Mouse (Mus musculus): ENCODE measurements around the gene Tmem39a. TPM values are rescaled to one million over a fixed set of nuclear protein-coding genes. Genes with fewer than 3 reads are reported as not detected.

Tmem39a gene
- total and polyA plus RNA-seq, 3 experiments: 17.3 to 148 (median 53.5) TPM

DNA sequence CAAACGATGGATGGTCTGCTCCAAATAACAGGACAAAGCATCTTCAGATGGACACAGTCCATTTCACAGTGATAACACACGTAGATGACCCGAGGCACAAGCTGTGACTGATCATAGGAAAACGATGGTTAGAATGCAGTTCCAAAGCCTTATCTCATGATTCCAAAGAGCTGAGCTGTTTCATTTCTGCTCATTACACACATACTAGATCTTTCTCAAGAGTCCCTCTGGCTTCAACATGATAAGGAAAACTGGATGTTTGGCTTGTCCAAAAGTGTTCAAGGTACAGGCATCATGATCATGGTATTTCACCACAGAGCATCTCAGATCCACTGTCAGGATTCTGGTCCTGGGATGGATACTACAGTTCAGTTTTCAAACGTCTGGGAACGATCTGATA lies 32.2 kb upstream of the Tmem39a start:
- Histone ChIP-seq H3K4me1 (ENCODE audit: insufficient read depth, low read depth, low read length) (peaks cover 7% of the 10 kb centered on the region; the same call in 1 of the 2 replicates), H3K9me3 (replicated peaks) (no peaks in the 10 kb centered on the region), H3K27me3 (ENCODE audit: insufficient read depth, low read length) (no peaks in the 10 kb centered on the region), H3K4me3 (ENCODE audit: low read depth, low read length) (no peak overlapping the region), H3K36me3 (replicated peaks) (peaks cover 59% of the 10 kb centered on the region)
- ATAC-seq (ENCODE audit: extremely low read depth, insufficient number of reproducible peaks, low FRiP score, poor library complexity, severe bottlenecking) (no peak), DNase-seq (ENCODE audit: low spot score) (no peak)
- TF ChIP-seq CTCF (IDR thresholded peaks at IDR 0.05; ENCODE audit: low read depth, low read length): no peak
- TF ChIP-seq GATA2 (IDR thresholded peaks at IDR 0.05; ENCODE audit: borderline replicate concordance, low read depth, low read length): no peak
- TF ChIP-seq TAL1 (conservative IDR thresholded peaks at IDR 0.05; ENCODE audit: low read depth, low read length): no peak
- TF ChIP-seq GATA1 (IDR thresholded peaks at IDR 0.05; ENCODE audit: borderline replicate concordance, low read length): no peak
- no peak for TF ChIP-seq POLR2AphosphoS5 (IDR thresholded peaks at IDR 0.05; ENCODE audit: insufficient replicate concordance, low read depth, low read length)

GRCm38 (mm10) chr16:38536544-38537146 lies 21.9 kb upstream of the Tmem39a start:
- Histone ChIP-seq H3K27me3 (ENCODE audit: insufficient read depth, low read length) (no peaks in the 10 kb centered on the region), H3K4me3 (ENCODE audit: low read depth, low read length) (no peak overlapping the region), H3K36me3 (replicated peaks) (peaks cover 94% of the 10 kb centered on the region), H3K4me1 (ENCODE audit: insufficient read depth, low read depth, low read length) (peaks cover 15% of the 10 kb centered on the region), H3K9me3 (replicated peaks) (no peaks in the 10 kb centered on the region)
- ATAC-seq (ENCODE audit: extremely low read depth, insufficient number of reproducible peaks, low FRiP score, poor library complexity, severe bottlenecking): peak; percentile 70; the same call in 1 of the 2 replicates
- peak; percentile 36 for DNase-seq (ENCODE audit: low spot score)
- TF ChIP-seq CTCF (IDR thresholded peaks at IDR 0.05; ENCODE audit: low read depth, low read length) (peak; percentile 85), POLR2AphosphoS5 (IDR thresholded peaks at IDR 0.05; ENCODE audit: insufficient replicate concordance, low read depth, low read length) (no peak), TAL1 (conservative IDR thresholded peaks at IDR 0.05; ENCODE audit: low read depth, low read length) (no peak), GATA2 (IDR thresholded peaks at IDR 0.05; ENCODE audit: borderline replicate concordance, low read depth, low read length) (no peak), GATA1 (IDR thresholded peaks at IDR 0.05; ENCODE audit: borderline replicate concordance, low read length) (no peak)

- DNase-seq (ENCODE audit: low spot score): no peak
- TF ChIP-seq TAL1 (conservative IDR thresholded peaks at IDR 0.05; ENCODE audit: low read depth, low read length): no peak
- no peak for TF ChIP-seq GATA1 (IDR thresholded peaks at IDR 0.05; ENCODE audit: borderline replicate concordance, low read length)
- TF ChIP-seq GATA2 (IDR thresholded peaks at IDR 0.05; ENCODE audit: borderline replicate concordance, low read depth, low read length): no peak
- no peak for TF ChIP-seq POLR2AphosphoS5 (IDR thresholded peaks at IDR 0.05; ENCODE audit: insufficient replicate concordance, low read depth, low read length)
- no peak for TF ChIP-seq CTCF (IDR thresholded peaks at IDR 0.05; ENCODE audit: low read depth, low read length)
- H3K4me3 ChIP-seq (ENCODE audit: low read depth, low read length): no peak overlapping the region
- H3K4me1 ChIP-seq (ENCODE audit: insufficient read depth, low read depth, low read length): peaks cover 15% of the 10 kb centered on the region
- peaks cover 92% of the 10 kb centered on the region for H3K36me3 ChIP-seq (replicated peaks)
- no peak for ATAC-seq (ENCODE audit: extremely low read depth, insufficient number of reproducible peaks, low FRiP score, poor library complexity, severe bottlenecking)
- H3K9me3 ChIP-seq (replicated peaks): no peaks in the 10 kb centered on the region
- H3K27me3 ChIP-seq (ENCODE audit: insufficient read depth, low read length): no peaks in the 10 kb centered on the region
Measured at GRCm38 (mm10) chr16:38538716-38539380, 19.6 kb upstream of the Tmem39a start.

- Histone ChIP-seq H3K4me1 (ENCODE audit: insufficient read depth, low read depth, low read length) (peaks cover 33% of the 10 kb centered on the region), H3K9me3 (replicated peaks) (no peaks in the 10 kb centered on the region), H3K4me3 (ENCODE audit: low read depth, low read length) (no peak overlapping the region), H3K27me3 (ENCODE audit: insufficient read depth, low read length) (peaks cover under 1% of the 10 kb centered on the region), H3K36me3 (replicated peaks) (peaks cover 53% of the 10 kb centered on the region)
- ATAC-seq (ENCODE audit: extremely low read depth, insufficient number of reproducible peaks, low FRiP score, poor library complexity, severe bottlenecking): no peak
- no peak for DNase-seq (ENCODE audit: low spot score)
- TF ChIP-seq GATA2 (IDR thresholded peaks at IDR 0.05; ENCODE audit: borderline replicate concordance, low read depth, low read length) (no peak), CTCF (IDR thresholded peaks at IDR 0.05; ENCODE audit: low read depth, low read length) (no peak), TAL1 (conservative IDR thresholded peaks at IDR 0.05; ENCODE audit: low read depth, low read length) (no peak), GATA1 (IDR thresholded peaks at IDR 0.05; ENCODE audit: borderline replicate concordance, low read length) (no peak), POLR2AphosphoS5 (IDR thresholded peaks at IDR 0.05; ENCODE audit: insufficient replicate concordance, low read depth, low read length) (no peak)
Measured at GRCm38 (mm10) chr16:38548000-38548399, 10.5 kb upstream of the Tmem39a start.

DNA sequence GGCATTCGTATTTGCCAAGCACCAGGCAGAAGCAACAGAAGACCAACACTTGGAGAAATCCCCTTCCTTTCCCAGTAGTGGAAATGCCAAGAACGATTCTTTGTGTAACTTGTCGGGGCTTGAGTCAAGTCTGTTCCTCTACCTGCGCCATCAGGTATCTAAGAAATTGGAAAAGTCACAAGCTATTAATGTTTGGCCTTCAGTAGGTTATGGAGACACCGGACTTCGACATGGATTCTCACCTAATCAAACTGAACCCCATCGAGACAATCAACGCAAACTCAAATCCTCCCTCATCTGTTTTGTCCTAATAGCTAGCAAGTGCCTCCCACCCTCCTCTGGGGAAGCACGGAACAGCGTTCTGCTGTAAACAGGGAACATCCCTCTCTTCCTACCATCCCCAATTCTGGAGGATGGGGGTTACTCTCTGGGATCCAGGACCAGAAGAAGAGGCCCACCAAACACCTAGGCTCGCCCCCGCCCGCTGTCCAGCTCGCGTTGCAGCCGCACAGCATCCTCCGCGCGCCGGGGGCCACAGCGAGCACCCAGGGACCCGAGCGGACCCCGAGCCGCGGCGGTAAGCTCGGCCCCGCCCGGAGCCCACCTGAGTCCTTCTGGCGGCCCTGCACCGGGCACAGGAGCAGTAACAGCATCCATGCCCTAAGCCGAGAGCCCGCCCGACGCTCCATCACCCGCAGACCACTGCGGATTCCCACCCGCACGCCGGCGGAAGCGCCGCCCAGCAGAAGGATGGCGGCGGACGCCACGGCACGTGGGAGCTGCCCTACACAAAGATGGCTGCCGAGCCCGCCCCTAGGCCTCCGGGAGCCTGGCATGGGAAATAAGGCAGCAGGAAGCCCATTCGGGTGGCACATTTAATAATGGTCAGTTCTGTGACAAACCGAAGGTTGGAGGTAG lies 8.8 kb upstream of the Tmem39a start, which contains the start of gene Poglut1:
Poglut1 (minus strand) TSS at position 780 of the 918 bp plus-strand sequence.
- Histone ChIP-seq H3K9me3 (replicated peaks) (no peaks in the 10 kb centered on the region), H3K4me3 (ENCODE audit: low read depth, low read length) (peak within 1 kb of the TSS; percentile 85), H3K36me3 (replicated peaks) (peaks cover 38% of the 10 kb centered on the region), H3K27me3 (ENCODE audit: insufficient read depth, low read length) (peaks cover 10% of the 10 kb centered on the region), H3K4me1 (ENCODE audit: insufficient read depth, low read depth, low read length) (peaks cover 35% of the 10 kb centered on the region)
- TF ChIP-seq GATA2 (IDR thresholded peaks at IDR 0.05; ENCODE audit: borderline replicate concordance, low read depth, low read length) (no peak), POLR2AphosphoS5 (IDR thresholded peaks at IDR 0.05; ENCODE audit: insufficient replicate concordance, low read depth, low read length) (no peak), CTCF (IDR thresholded peaks at IDR 0.05; ENCODE audit: low read depth, low read length) (no peak), GATA1 (IDR thresholded peaks at IDR 0.05; ENCODE audit: borderline replicate concordance, low read length) (no peak), TAL1 (conservative IDR thresholded peaks at IDR 0.05; ENCODE audit: low read depth, low read length) (no peak)
- ATAC-seq (ENCODE audit: extremely low read depth, insufficient number of reproducible peaks, low FRiP score, poor library complexity, severe bottlenecking) (peak; percentile 71), DNase-seq (ENCODE audit: low spot score) (peak; percentile 75)
